Mouse (Mus musculus): ENCODE measurements around the gene Slc19a1.

DNA sequence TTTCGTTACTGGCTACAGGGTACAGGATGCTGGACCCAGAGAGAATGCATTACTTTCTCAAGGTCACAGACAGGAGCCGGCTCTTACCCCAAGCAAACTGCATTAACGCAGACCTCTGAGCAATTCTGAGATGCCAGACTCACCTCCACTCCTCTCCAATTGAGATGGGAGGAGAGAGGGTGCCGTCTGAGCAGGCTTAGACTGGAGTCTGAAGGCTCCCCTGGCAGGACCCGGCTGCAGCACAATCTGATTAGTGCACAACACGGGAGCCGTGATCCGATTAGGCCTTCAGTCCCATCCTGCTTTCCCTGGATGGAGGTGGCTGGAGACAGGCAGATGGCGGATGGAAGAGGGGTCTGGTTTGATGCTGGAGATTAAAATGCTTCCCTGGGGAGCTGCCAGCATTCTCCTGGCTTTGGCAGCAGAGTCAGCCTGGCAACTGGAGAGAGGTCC, 23.9 kb upstream of the Slc19a1 start:
- TF ChIP-seq CTCF (IDR thresholded peaks at IDR 0.05; ENCODE audit: control insufficient read depth, insufficient read depth, low read length) (no peak), POLR2A (IDR thresholded peaks at IDR 0.05; ENCODE audit: borderline replicate concordance, control insufficient read depth, low read depth, low read length) (no peak)

Data from bone marrow, adult 2 months (tissue).